Mouse (Mus musculus) liver, adult 2 months (tissue): Measurements from ENCODE around the gene Hlcs.

Experiments
- CTCF ChIP-seq: fragments of 200-500 bp; IDR thresholded peaks from 2 replicates; pipeline ENCODE4 v1.5.1; 2011; ENCODE audit warnings: low read depth, low read length, control low read depth
- POLR2A ChIP-seq: fragments of 200-500 bp; IDR thresholded peaks from 2 replicates; pipeline ENCODE4 v1.6.1; 2011; ENCODE audit warnings: low read length, control low read depth; ENCODE audit not compliant: insufficient read depth; ENCODE audit errors: extremely low read depth

- TF ChIP-seq POLR2A (no peak), CTCF (no peak)
Observed at GRCm38 (mm10) chr16:94164236-94164635, 149.1 kb downstream of the Hlcs start.
